Mouse (Mus musculus) layer of hippocampus, adult 11-12 months (tissue): ENCODE results near the gene Bcl2.

Experiments
- DNase-seq: peaks from one replicate; pipeline ENCODE4 v3.0.0; 2022; ENCODE audit warnings: low spot score

Bcl2 gene

DNA sequence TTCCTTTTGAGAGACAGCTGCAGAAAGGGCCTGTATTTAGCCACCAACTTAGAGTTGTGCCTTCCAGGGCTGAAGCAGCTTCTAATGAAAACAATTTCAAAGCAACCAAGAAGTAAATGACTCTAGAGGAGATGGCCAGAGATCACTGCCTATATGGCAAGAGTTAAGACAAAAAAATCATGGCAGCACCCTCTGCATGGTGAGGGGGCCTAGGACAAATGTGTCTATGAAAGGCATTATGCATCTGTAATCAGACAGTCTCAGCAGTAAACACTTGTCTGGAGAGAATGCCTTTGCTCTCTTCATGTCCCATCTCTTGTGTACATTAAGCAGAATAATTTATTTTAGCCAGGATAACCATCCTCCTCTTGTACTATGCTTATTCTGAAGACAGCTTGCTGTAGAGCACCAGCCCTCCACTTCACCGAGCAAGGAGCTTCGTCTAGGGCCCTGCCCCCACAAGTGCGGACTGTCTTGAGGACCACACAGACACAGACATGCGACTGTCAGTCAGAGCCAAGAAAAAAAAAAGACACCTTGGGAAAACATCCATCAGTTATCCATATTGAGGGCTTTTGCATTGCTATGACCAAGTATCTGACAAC, 126.1 kb downstream of the Bcl2 start:
- no peak for DNase-seq

DNA sequence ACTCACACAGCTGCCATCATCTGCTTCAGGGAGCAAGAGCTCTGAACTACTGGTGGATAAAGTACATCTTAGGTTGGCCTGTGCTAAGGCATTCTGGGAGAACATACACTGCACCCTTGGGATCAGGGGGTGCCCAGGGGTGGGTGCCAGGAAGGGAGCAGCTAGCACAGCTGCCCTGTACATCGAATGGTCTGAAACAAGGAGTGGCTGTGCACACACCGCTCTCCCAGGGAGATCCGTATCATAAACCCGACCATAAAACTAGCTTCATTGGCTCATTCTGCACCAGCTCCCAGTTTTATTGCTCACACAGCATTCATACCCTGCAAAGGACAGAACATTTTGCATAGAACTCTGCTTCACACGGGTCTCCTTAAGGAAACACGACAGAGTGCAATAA, 127.3 kb downstream of the Bcl2 start:
- DNase-seq: no peak

DNA sequence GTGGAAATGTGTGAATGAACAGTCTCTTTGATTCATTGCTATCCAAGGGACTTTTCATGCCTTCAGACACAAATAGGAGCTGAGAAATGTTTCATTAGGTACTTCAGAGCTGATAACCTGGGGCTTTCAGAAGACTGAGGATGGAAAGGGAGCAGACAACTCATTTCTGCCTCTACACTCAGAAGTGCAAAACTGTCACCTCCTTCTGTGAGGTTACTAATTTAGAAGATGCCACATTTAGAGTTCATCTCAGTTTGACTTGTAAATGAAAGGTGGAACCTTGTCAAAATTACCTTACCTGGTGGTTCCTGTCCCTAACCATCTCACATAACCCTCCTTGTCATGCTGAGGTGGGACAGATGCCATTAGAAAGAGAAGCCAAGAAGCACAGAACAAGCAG, 128.7 kb downstream of the Bcl2 start:
- DNase-seq: no peak

DNA sequence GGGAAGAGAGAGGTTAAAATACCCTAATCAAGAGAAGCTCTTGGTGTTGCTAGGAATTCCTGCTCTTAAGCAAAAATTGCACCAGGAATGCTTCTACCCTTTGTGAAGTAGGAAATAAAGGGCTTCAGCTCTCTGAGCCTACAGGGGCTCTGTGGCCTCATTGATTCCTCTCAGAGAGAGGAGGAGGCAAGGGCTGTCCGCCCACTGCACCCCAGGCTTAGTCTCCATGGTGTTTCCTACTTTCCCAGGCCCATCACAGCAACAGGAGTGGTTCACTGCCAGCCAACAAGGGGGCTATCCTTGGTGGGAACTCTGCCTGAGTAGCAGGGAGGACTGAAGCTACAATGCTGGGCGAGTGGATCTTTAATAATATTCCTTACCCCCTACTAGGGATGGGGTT, 129.2 kb downstream of the Bcl2 start:
- DNase-seq: no peak

DNA sequence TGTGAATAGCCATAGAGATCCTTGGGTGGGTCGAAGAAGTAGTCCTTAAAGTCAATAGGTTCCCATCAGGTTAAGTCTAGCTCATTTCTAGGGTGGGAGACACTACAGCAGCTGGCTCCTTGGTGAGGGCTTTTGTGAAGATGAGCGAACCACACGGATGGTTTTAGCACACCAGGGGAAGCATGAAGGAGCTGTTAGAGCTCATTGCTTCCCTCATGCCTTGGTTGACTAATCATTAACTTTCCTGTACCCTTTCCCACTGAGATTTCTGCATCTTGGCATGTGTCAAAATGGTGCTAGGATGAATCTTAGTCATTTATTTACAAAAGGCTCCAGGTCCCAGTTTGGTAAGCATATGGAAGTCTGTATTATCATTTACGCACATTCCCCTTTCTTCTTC, 129.8 kb downstream of the Bcl2 start:
- no peak for DNase-seq

DNA sequence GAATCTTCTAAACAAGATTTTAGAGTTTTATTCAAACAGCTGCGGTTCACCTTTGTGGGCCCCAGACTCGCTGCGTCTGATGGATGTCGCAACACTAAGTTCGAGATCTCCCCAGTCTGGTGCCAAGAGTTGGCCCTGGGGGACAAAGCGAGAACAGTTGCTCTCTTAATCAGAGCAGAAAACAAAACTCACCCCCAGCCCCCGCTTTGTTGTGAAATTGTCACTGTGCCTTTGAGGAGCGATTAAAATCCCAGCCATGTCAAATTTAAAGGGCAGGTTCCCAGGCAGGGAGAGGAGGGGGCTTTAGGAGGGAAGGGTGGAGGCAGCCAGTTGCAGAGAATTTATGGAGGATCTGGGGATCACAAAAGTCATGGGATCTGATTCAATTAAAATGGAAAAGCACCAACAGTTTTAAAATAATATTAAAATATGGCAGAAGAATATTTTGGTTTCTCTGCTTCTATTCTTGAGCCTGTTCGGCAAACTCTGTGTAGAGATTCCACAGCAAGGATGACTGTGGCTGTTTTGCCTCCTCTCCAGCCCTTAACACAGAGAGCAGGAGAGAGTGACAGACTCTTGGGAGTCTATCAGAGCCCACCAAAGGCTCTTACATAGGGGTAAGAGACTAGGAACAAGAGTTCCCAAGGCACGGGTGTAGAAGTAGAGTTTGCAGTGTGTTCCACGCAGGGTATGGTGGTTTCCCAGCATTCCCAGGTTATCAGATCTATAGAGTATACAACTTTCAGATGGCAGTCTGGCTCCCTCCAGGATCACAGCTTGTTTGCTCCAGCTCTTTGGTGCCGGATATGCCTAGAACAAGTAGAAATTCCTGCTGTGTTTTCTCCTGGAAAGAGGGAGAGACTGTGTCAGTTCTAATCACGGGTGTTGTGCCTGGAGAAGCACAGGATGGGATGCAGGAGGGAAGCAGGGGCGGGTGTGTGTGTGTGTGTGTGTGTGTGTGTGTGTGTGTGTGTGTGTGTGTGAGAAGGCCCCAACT, 130.5 kb downstream of the Bcl2 start:
- DNase-seq: no peak

DNA sequence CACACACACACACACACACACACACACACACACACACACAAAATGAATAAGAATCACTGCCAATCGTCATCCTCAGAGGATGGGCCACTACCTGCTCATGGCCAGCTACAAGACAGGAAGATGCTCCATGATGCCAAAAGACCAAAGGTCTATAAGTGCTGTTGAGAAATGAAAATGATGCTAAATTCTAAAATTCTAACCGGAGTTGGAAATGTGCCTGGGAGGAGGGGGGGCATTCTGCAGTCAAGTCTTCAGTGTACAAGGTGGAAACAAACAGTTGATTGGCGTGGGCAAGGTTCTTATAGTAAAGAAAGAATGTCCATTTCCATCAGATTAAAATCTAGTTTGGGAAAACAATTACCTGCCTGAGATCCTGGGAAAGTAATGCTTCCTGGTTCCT, 131.3 kb downstream of the Bcl2 start:
- DNase-seq: no peak

DNA sequence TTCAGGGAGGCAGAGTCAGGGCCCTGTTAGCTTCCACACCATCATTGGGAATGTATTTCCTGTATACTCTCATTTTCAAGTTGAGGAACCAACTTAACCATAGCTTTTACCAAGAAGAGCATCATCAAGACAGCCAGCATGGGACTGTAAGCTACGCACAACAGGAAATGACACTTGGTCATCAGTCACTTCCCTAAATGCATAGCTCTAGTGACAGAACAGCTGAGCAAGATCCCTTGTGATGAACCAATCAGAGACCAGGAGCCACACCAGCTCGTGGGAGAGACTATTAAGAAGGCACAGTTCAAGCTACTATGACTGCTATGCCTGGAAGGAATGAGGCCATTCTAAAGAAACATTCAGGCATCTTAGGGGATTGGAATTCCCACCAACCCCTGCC, 132.3 kb downstream of the Bcl2 start:
- DNase-seq: no peak

DNA sequence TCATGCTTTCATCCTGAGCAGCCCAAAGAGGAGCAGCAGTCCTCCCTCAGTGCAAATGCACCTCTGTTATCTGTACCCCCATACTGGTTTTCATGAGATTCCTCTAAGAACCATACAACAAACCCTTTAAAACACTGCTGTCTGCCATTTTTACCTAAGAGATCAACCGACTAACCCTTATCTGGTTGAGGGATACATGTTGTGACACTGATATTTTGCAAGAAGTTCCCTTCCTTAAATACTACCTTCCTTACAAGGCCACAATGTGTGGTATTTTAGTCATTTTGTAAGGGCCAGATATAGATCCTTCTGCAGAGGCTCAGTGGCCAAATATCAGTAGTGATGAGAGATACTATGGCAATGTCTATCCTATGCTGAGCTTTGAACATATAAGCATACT, 134.3 kb downstream of the Bcl2 start:
- DNase-seq: no peak

DNA sequence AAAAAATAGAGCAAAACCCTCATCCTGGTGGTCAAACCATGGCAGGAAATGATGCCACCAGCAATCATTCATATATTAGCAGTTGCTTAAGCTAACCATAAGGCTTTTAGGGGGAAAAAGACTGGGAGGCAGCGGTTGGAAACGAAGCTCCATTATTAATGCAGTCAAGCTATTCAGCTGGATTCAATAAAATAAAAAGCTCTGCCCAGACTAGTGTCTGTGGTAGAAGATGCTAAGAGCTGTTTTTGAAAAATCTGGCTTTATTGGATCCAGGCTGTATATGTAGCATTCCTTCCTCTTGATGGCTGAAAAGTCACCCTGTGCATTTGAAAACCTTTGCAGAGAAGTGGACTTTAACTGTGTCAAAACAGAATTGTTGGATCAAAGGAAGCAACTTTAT, 141.6 kb downstream of the Bcl2 start:
- DNase-seq: no peak

DNA sequence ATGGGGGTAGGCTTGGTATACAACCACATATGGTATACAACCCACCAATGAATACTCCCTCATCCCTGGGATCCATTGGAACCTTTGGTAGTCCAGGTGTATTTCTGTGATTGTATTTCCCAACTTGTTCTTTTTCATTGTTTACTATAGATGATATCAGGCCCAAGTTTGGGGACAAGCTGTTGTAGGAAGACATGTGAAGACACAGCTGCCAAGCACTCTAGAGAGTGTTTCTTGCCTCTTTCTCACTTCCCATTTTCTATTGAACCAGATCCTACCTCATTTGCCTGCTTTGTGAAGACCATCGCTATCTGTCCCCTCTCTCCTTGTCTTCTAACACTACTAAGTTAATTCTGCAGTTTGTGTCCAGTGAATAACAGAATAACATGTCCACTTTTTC, 143.2 kb downstream of the Bcl2 start:
- no peak for DNase-seq

DNA sequence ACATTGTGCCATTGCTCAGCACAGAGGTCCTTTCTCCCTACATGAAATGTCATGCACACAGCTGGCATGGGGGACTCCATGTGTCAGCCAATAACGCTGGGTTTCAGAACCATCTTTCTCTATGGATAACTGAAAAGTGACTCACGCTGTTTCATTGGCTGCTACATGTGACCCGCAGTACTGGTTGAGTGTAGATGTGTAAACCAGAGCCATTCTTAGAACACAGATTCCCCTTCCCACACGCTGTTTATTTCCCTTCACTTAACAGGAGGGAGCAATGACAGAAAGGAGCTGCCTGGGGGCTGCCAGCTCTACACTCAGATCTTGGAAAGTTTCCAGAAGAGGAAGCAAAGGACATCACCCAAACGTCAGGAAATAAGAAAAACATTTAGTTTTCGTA, 143.7 kb downstream of the Bcl2 start:
- no peak for DNase-seq

DNA sequence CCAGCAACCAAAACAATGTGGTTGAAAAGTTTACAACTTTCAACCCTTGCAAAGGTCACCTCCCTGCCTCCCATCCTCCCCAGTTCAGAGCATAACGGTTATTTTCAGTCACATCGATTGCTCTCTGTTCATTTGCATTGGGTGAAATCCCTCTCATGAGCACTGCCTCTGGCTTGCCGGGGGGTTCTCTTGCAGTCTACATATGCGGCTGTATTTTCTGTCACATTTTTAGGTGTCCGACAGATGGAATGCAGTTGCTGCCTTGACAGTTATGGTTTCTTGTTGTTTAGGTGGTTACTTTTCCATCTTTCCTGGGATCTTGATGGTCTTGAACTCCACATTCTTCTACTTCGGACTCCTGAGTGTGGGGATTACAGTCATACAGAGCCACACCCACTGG, 144.4 kb downstream of the Bcl2 start:
- no peak for DNase-seq

DNA sequence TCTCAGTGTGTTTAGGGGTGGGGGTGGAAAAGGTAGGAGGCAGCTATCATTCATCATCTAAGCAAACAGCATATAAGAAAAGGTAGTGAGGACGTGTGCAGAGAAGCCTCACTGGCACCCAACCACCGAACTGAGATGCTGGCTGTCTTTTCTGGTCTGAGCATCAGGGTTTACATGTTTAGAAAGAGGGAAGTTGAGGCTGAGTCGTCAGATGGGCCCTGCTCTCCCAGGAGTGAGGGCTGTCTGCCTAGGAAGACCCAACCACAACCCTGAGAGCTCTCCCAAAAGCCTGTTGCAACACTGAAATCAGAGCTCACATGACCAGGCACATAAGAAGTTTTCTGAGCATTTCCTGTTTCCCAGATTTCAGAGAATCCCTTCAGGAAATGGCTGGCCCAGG, 145.2 kb downstream of the Bcl2 start:
- DNase-seq: no peak

DNA sequence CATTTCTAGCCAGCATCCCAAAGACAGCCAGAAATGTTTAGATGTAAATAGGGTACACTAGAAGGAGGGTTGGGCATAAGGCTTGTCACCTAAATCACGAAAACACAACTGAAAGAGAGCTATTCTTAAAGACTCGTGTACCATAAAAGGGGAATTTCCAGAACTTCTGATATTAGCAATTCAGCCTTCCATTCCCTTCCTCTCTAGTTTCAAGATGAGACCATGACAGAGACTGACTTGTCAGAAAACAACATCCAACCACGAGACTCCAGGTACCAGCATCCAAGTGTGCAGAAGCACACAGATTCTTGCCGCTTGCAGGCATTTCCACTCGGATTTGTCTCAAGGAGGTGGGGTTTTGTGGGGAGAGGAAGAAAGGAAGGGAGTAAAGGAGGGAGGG, 146.6 kb downstream of the Bcl2 start:
- DNase-seq: no peak

DNA sequence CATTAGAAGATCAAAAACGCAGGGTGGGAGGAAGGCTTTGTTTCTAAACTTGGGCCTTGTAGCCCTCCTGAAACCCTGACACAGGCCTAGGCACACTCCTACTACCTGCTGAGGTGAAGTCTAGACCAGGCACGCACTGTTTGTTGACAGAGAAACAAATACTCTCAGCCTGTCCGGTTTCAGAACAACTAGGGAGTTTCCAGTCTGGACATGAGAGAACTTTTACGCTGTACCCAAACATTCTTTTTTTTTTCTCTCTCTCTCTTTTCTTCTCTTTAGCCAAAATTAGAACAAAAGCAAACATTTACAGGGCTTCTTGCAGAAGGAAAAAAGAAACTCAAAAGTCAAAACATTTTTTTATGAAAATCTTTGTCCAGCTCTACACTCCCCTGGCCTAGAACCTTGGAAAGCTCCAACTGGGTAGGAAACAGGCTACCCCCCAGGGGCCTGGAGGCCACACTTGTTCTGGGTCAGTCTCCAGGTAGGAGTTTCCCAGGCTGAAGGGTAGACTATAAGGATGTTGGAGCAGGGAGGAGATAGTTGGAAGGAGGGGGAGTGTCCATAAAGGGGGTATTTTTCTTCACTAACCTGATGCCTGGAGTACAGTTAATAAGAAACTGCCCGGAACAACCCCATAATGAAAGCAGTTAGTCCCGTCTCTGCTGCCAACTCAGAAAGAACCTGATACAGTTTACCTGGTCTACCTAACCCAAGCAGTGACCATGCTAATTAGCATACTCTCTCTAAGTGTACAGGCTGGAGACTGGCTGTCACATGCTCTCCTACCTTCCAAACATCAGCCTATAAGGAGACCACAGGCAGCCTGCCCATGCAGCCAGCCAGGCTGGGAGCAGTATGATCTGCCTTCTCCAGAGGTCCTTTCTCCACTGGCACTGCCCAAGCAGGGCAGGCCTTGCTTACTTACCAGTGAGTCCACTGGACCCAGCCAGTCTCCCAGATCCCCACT, 147.7 kb downstream of the Bcl2 start:
- DNase-seq: no peak

DNA sequence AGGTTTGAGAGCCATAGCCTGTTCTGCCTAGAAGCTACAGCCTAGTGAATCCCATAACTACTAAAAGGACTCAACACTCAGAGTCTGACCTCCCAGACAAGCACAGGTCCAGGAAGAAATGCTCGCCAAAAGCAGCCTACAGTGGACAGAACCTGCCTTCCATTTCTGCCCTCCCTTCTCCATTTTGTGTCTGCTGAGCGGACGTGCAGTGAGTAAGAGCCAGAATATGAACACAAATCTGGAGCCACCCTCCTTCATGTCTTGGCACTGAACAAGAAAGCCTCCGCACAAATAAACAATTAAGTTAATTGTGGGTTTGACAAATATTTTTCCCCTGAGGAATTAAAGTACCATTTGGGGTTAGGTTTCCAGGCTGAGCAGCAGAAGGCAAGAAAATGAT, 148.8 kb downstream of the Bcl2 start:
- no peak for DNase-seq

DNA sequence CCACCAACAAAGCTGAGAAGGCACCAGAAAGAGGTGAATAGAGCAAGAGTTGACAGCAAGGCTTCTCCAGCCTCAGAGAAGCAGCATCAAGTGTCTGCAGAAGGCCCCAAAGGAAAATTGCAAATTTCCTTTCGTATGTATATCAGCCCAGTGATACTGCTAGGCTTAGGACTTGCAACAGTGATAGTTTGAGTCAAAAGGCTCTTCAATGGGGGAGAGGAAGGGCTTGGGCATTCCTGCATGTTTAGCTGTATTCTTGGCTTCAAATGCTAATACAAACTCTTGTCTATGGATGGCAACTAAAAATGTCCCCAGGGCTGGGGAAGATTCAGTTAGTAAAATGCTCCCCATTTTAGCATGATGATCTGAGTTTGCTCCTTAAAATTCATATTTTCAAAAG, 149.6 kb downstream of the Bcl2 start:
- no peak for DNase-seq

DNA sequence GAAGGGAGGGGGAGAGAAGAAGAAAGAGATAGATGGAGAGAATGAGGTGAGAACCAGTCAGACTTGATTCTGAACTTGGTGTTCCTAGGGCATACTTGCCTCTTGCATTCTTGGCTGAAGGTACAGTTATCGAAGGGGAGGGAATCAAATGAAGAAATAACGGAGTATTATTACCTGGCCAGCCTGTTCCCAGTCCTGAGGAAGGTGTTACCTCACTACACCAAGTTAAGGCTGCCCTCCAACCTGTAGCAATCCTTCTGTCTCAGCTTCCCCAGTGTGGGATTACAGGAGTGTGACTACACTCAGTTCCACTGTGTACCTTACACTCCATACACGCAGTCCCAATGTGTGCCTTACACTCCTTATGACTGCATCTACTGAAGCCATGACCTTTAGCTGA, 151.3 kb downstream of the Bcl2 start:
- no peak for DNase-seq

DNA sequence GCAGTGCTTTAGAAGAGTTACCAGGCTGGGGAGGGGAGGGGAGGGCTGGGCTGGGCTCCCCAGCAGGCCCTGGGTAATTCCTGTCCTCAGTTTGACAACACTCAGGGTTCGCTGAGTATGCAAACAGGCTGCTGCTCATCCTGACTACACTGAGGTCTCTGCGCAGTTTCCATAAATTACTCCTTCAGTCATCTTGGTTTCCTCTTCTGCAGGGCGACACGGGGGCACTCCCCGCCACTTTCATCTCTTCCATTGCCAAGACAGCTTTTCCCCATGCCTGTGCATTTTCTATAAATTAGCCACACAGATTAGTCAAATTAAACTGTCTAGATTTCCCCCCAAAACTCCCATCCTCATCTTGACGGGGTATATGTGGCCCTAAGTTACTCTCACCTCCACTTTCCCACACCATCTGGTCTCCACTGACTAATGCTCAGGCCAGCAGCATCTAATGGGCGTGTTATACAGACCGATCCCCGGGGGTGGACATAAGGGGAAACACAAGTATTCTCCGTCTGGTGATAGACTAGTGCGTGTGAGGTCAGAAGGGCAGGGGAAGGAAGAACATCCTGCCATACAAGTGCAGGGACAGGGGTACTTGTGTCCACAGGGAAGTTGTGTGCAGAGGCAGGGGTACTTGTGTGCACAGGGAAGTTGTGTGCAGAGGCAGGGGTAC, 152.9 kb downstream of the Bcl2 start:
- DNase-seq: no peak

DNA sequence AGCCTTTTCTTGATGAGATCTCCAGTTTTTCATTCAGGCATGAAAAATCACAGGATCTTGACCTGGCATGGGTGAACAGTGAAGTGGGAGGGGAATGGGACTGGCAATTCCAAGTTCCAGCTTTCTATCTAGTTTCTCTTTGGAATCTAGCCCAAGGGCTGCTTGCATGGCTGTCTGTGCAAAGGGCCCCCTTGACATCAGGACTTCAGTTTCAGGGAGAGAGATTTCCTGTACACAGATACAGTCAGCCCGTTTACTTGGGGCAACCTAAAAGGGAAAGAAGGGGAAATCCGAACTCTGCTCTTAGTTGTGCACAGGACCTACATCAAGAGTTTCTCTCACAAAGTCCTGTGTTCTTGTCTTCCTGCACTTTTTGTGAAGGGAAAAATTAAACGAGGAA, 154.0 kb downstream of the Bcl2 start:
- DNase-seq: no peak

DNA sequence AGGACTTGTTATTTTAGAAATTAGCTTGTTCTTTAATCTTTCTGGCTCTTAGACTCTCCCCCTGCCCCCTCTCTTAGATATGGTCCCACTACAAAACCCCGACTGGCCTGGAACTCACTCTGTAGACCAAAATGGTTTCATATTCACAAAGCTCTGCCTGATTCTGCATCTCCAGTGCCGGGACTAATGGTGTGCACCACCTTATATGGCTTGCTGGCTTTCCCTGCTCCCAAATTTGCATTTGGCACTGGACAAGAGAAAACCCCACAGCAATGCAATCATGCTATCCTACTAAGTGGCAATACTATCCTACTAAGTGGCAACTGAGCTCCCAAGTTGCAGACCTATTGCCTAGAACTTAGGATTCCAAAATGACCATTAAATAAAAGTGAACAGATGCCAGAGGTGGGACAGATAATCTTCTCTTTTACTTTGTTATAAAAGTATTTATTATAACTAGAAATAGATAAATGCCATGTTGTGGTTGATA, 154.9 kb downstream of the Bcl2 start:
- DNase-seq: no peak
